Mouse (Mus musculus): Measurements from ENCODE around the gene Irf5. TPM values are rescaled to one million over a fixed set of nuclear protein-coding genes. Genes with fewer than 3 reads are reported as not detected.
"Not testable (repeated sequence)": the region's sequence is repeated elsewhere in the genome, so short reads cannot be mapped to it uniquely, and the experiment has no call there.

The Irf5 gene
- total RNA-seq, 2 experiments from 2014 or later, result 1.1 to 2.1 TPM

- DNase-seq, result no peak
- intact Hi-C loops (cut with DNase I), result loop anchor here (10.0 kb wide), 1 partner anchor 129 kb away; the partner anchor contains the start of gene Ccdc136
These were observed 2.4 kb upstream of the Irf5 start for GRCm38 (mm10) chr6:29524034-29524489.

GRCm38 (mm10) chr6:29525256-29525655 is 1.2 kb upstream of the Irf5 start:
- no peak for DNase-seq

GRCm38 (mm10) chr6:29527361-29528164 is 1.1 kb downstream of the Irf5 start:
- intact Hi-C loops (cut with DNase I), result loop anchor here (10.0 kb wide), 1 partner anchor 133 kb away; the partner anchor contains the start of gene Ccdc136

More at GRCm38 (mm10) chr6:29525256-29525655, 1.2 kb upstream of the Irf5 start:
- intact Hi-C loops (cut with DNase I), result loop anchor here (10.0 kb wide), 1 partner anchor 130 kb away; the partner anchor contains the start of gene Ccdc136

GRCm38 (mm10) chr6:29528165-29528505 is 1.7 kb downstream of the Irf5 start:
- intact Hi-C loops (cut with DNase I), result loop anchor here (10.0 kb wide), 1 partner anchor 133 kb away; the partner anchor contains the start of gene Ccdc136
- DNase-seq, result no peak

More at GRCm38 (mm10) chr6:29527361-29528164, 1.1 kb downstream of the Irf5 start:
- no peak for DNase-seq

GRCm38 (mm10) chr6:29528561-29529443 is 2.4 kb downstream of the Irf5 start:
- intact Hi-C loops (cut with DNase I), result loop anchor here (10.0 kb wide), 1 partner anchor 134 kb away; the partner anchor contains the start of gene Ccdc136
- DNase-seq, result no peak

- intact Hi-C loops (cut with DNase I), result loop anchor here (10.0 kb wide), 1 partner anchor 135 kb away; the partner anchor contains the start of gene Ccdc136
- DNase-seq, result no peak
These were observed 3.0 kb downstream of the Irf5 start for GRCm38 (mm10) chr6:29529444-29529820.

GRCm38 (mm10) chr6:29530050-29530449 is 3.6 kb downstream of the Irf5 start:
- intact Hi-C loops (cut with DNase I), result loop anchor here (5.0 kb wide), 1 partner anchor 363 kb away; the partner anchor contains the start of gene Rbm28
- no peak for DNase-seq

GRCm38 (mm10) chr6:29535316-29535715 is 8.9 kb downstream of the Irf5 start:
- no peak for DNase-seq
- intact Hi-C loops (cut with DNase I), result no loop called here

- intact Hi-C loops (cut with DNase I), result no loop called here
- DNase-seq, result no peak
These were observed 10.3 kb downstream of the Irf5 start for GRCm38 (mm10) chr6:29536651-29537193.

- no peak for DNase-seq
These were observed 10.8 kb downstream of the Irf5 start for GRCm38 (mm10) chr6:29537221-29537620.

GRCm38 (mm10) chr6:29539502-29539901 is 13.1 kb downstream of the Irf5 start:
- intact Hi-C loops (cut with DNase I), result no loop called here
- no peak for DNase-seq

More at GRCm38 (mm10) chr6:29537221-29537620, 10.8 kb downstream of the Irf5 start:
- intact Hi-C loops (cut with DNase I), result no loop called here

GRCm38 (mm10) chr6:29540223-29540622 is 13.8 kb downstream of the Irf5 start:
- intact Hi-C loops (cut with DNase I), result no loop called here
- DNase-seq, result no peak

- DNase-seq, result no peak
- intact Hi-C loops (cut with DNase I), result no loop called here
These were observed 14.5 kb downstream of the Irf5 start for GRCm38 (mm10) chr6:29540956-29541355.

- intact Hi-C loops (cut with DNase I), result no loop called here
- DNase-seq, result no peak
These were observed 19.2 kb downstream of the Irf5 start for GRCm38 (mm10) chr6:29545611-29546010.

GRCm38 (mm10) chr6:29547582-29547981 is 21.2 kb downstream of the Irf5 start:
- intact Hi-C loops (cut with DNase I), result no loop called here
- no peak for DNase-seq

GRCm38 (mm10) chr6:29548086-29548485 is 21.7 kb downstream of the Irf5 start:
- intact Hi-C loops (cut with DNase I), result no loop called here

GRCm38 (mm10) chr6:29552526-29552925 is 26.1 kb downstream of the Irf5 start:
- DNase-seq, result no peak
- intact Hi-C loops (cut with DNase I), result loop anchor here (5.0 kb wide), 1 partner anchor 35 kb away; no protein-coding TSS in a partner anchor

More at GRCm38 (mm10) chr6:29548086-29548485, 21.7 kb downstream of the Irf5 start:
- no peak for DNase-seq

GRCm38 (mm10) chr6:29557112-29557511 is 30.7 kb downstream of the Irf5 start:
- intact Hi-C loops (cut with DNase I), result no loop called here
- no peak for DNase-seq

GRCm38 (mm10) chr6:29576388-29576787 is 50.0 kb downstream of the Irf5 start:
- DNase-seq; intact Hi-C loops (cut with DNase I): not testable (repeated sequence)

GRCm38 (mm10) chr6:29580770-29581169 is 54.3 kb downstream of the Irf5 start:
- intact Hi-C loops (cut with DNase I), result no loop called here
- DNase-seq, result no peak
